Mouse (Mus musculus) heart, adult 2 months (tissue): Measurements from ENCODE around the gene Prkar2a.

Experiments used
- CTCF ChIP-seq: fragments of 200-600 bp; IDR thresholded peaks from 2 replicates; pipeline ENCODE4 v1.8.1; 2022; ENCODE audit warnings: antibody characterized with exemption, mild to moderate bottlenecking, moderate library complexity
- POLR2A ChIP-seq: fragments of 200-500 bp; IDR thresholded peaks from 2 replicates; pipeline ENCODE4 v1.6.1; 2011; ENCODE audit warnings: mild to moderate bottlenecking, low read depth, low read length, control low read depth; ENCODE audit not compliant: insufficient read depth

DNA sequence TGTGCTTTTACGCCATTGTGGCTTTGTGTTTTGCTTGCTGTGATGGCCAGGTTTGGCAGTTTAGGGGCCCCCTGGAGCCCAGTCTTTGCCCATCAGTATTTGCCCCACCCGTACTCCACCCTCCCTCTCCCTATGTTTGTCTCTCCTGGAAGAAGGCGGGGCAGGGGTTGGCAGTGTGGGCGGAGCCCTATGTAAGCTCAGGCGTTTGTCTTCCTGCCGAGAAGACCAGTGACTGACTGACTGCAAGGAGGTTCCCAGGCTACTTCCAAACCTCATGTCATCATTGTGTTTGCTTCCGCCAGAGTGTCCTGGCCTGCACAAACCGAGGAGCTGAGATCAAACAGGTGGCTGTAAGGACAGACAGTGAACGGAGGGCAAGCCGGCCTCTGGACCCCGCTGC is 106.6 kb downstream of the Prkar2a start:
- no peak for TF ChIP-seq CTCF
- no peak for TF ChIP-seq POLR2A
